Mouse (Mus musculus) megakaryocyte-erythroid progenitor cell, adult 5-6 weeks (primary cell): ENCODE data around the gene Cpb2. TPM values are rescaled to one million over a fixed set of nuclear protein-coding genes. Genes with fewer than 3 reads are reported as not detected.

Source experiments
- ATAC-seq: replicated peaks from 2 replicates; pipeline ENCODE4 v1.8.0; 2016; ENCODE audit warnings: mild to moderate bottlenecking, inconsistent platforms; ENCODE audit not compliant: severe bottlenecking, poor library complexity, low FRiP score, low TSS enrichment
- total RNA-seq, 2 experiments: library from RNA; stranded (forward) in 1 of 2; stranded (reverse) in 1 of 2; fragments of 200-1000, 215-1000 nt in 1 of 2; fragments of >200 nt in 1 of 2; fragmentation: Nextera tagmentation in 1 of 2; gene quantifications; 2 replicates each; pipeline ENCODE4 v1.2.3; 2014 to 2017

The Cpb2 gene
- total RNA-seq (2014; fragmentation: Nextera tagmentation) (not detected in 2 replicates), total RNA-seq (2017) (not detected in 2 replicates)

- ATAC-seq = no peak
Measured at GRCm38 (mm10) chr14:75242087-75242486, at the start of gene Cpb2. TSS of gene Cpb2 (plus strand) at chr14:75242287.

DNA sequence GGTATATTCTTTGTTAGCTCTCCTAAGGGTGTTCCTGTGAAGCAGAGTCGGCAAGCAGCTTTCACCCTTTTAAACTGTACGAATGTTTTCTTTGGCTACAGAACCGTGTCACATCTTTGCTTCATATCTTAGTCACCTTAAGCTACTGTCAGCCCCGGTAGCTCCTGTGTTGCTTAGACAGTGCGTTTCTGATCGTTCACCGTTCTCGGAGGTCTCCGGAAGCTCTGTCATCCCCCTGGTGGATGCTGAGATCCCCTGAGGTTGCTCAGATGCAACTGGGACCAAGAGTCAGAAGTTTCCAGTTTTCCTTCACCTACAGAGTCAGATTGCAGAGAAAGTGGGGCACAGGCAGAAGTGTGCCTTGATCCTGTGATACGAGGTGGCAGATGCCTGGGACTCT is 49.7 kb upstream of the Cpb2 start:
- ATAC-seq = no peak

- ATAC-seq = no peak
Measured at GRCm38 (mm10) chr14:75192858-75193257, 49.2 kb upstream of the Cpb2 start.

- no peak for ATAC-seq
Measured at GRCm38 (mm10) chr14:75195530-75195929, 46.6 kb upstream of the Cpb2 start.

DNA sequence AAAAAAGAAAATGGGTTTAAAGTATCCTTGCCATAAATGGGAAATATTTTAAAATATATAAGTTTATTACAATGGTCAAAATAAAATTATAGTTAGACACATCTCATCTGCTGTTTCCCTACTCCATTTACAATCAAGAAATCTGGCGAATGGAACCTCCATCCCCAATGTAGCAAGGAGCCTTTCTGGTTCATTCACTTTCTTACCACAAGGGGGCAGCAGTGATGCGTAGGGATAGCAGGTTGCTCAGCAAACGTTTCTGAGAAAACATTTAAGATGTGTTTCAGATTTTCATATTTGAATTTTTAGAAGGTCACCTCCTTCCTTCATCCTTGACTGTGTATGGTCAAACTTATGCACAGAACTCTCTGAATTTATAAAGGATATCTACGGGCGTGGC is 45.1 kb upstream of the Cpb2 start:
- ATAC-seq = no peak

DNA sequence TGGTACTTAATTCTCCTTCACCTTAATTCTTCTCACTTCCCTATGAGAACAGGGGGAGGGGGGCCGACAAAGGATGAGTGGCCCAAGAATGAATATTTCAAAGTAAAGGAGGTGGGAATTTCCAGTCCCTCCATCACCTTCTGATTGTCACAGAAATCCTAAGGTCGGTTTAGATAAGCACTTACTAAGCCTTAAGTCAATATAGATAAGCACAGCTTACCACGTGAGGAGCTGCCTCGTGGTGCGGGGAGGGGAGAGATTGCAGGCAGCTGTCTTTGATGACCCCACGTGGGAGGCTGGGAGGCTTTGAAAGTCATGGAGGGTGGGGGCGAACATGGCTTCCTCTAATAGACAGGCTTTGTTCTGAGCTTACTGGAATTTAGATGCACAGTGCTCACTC is 44.4 kb upstream of the Cpb2 start:
- ATAC-seq = peak; percentile 84

DNA sequence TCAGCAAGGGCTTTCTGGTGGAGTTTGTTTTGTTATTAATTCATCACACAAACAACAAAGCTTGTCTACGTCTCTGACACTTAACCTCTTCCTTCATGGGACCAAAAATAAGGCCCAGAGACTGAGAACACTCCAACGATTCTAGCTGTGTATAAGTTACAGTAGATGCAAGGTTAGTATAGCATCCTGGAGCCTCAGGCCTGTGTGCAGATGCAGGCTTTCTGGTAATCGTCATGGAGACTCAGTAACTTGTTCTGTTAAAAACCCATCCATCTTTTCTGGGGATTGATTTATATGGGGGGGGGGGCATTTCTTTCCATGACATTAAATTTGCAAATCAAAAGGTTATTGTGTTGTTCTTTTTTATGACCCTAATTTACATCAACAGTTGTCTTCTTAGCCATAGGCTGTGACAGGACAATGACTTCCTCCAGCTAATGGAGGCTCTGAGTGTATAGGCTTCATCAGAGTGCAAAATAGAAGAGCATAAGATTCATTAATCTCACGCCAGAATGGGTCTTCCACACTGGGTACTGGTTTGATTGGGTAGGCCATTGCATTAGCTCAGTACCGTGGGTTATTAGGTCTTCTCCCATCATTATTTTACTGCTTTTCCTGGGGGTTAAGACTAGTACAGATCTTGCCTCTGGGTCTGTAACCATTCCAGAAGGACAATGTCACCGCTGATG is 36.6 kb upstream of the Cpb2 start:
- ATAC-seq = no peak

- ATAC-seq = no peak
Measured at GRCm38 (mm10) chr14:75206307-75206706, 35.8 kb upstream of the Cpb2 start.

DNA sequence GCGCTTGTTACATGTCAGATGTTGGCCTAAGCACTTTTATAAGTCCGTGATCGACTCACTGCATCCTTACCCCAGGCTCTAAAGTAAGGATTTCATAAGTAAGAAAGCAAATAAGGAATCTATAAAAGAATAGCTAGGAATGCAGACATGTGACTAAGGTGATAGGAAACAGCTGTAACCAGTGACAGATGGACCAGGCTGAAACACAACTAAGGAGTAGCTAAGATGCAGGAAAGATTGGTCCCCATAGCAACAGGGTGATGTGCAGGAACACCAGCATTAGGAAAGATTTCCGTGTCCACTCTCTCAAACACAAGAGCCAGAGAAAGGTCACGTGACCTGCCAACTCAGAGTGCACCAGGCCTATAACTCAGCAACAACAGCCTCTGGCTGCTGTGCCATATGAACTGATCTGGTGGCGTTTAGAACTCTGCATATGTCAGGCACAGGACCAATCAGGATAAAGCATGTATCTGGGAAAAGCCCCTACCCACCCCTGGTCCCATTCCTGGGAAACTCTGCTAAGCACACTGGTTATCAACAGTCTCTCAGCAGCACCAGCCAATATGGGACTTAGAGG is 33.4 kb upstream of the Cpb2 start:
- ATAC-seq = no peak

GRCm38 (mm10) chr14:75213752-75214151 is 28.3 kb upstream of the Cpb2 start:
- ATAC-seq = no peak

DNA sequence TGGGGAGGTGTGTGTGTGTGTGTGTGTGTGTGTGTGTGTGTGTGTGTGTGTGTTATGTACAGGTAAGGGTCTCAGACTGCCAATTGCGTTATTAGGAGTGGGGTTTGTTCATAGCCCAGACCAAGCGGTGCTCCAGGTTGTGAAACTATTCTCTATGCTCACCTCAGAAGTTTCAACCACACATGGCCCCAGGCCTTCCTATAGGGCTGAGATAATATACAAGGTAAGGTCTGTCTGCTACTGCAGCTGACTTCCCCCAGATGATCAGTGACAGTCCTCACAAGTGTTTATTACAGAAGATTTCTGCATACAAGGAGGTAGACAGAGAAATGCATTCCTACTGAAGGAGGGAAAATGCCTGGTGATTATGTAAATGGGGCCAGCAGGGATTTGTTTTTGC is 23.2 kb upstream of the Cpb2 start:
- no peak for ATAC-seq

GRCm38 (mm10) chr14:75219250-75219913 is 22.7 kb upstream of the Cpb2 start:
- 0 out of 2 replicates have a peak, but pooled peaks have one; percentile 41 for ATAC-seq

DNA sequence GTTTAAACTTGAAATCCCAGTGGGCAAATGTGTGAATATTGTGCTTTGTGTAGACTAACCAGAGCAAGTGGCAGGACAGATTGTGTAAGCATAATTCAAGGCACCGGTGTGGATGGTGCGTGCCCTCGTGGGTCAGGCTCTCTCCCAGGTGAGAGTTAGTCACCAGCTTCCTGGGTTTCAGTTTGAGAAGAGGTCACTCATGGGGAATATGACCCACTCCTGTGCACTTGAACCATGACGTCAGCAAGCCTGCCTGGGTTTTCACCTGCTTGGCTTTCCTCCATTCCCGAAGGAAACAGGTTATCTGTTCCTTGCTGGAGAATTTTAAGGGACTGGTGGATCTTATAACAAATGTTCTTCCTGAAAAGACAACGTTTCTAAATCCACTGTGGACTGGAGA is 19.7 kb upstream of the Cpb2 start:
- ATAC-seq = no peak

GRCm38 (mm10) chr14:75227453-75228084 is 14.5 kb upstream of the Cpb2 start:
- no peak for ATAC-seq

- ATAC-seq = peak; percentile 88
Measured at GRCm38 (mm10) chr14:75229834-75230233, 12.3 kb upstream of the Cpb2 start.

GRCm38 (mm10) chr14:75233070-75233469 is 9.0 kb upstream of the Cpb2 start:
- no peak for ATAC-seq

GRCm38 (mm10) chr14:75235552-75235951 is 6.5 kb upstream of the Cpb2 start:
- ATAC-seq = no peak

DNA sequence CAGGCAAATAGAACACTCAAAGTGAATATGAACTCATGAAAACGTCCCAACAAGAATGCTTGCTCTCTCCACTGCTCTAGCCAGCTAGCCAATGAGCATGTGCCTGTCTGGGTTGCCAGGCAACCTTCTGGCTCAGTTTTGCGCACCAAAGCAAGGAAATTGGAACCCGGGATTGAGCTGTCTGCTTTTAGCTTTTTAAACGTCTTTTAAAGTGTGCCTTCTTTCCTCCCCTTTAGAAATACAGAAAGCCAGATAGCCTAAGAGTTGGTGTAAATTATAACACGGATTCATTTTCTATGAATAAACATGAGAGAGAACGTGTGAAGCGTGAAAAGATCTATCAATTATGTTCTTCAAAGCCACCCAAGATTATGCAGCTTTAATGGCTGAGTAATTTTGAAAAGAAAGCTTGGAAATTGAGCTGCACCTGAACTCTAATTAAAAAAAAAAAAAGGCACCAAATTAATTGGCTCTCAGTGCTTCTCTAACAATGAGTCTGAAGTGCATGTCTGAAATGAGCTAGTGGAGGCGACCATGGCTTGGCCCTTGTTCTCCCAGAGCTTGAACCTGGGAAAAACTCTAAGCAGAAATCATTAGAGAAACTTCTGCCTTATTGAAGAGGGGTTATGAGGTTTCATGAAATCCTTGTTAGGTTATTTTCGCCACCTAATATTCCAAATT is 6.0 kb upstream of the Cpb2 start:
- ATAC-seq = no peak

DNA sequence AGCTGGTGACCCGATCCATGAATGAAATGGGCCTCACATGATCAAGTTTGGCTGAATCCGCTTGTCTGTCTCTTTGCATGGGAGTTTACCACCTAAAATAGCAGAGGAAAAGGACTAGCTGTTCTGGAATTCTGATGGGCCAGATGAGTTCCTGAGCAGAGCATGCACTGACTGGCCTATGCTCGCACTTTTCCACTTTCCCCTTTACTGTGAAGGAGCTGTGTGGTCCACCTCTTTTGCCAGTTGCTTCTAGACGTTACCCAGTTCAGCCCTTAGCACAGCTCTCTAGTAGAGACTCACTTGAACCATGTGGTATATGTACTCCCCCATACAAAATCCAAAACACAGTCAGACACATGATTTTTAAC is 5.5 kb upstream of the Cpb2 start:
- no peak for ATAC-seq

GRCm38 (mm10) chr14:75237096-75237495 is 5.0 kb upstream of the Cpb2 start:
- ATAC-seq = no peak
